In the genomic region with DNA sequence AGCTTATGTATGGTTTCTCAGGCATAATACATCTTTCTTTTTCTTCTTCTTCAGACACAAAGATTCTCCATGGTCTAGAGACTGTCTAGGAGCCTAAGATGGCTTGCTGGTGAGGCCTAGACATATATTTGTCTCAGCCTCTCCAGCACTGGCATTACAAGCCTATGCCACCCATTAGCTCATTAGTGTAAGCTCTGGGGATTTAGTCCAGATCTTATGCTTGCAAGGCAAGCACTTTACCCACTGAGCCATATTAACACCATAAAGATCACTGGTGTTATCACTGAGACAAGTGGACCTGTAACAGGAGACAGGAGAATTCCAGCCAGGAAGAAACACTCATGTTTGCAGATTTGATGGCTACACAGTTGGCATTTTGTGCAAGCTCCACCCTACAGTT, we compare ENCODE assay signal across 27 mouse cellular contexts.
DNase-seq lines count a peak whose midpoint lies in the region; ATAC-seq lines count a peak whose summit lies in the region.
"Had no signal": no experiment of that assay in that cellular context is flagged by ENCODE, and none has a peak within 500 bp of the region (broad histone marks: within the 10 kb centered on the region; RNA-seq: fewer than 3 reads in every experiment).

No protein-coding gene starts in this region.

- H3K27me3 ChIP-seq in forebrain, embryonic 15.5 days: no peaks in the 10 kb centered on the region
- no peaks in the 10 kb centered on the region for H3K27me3 ChIP-seq in forebrain, embryonic 14.5 days (replicated peaks; ENCODE audit: control insufficient read depth, insufficient read depth, low read length)
- H3K27me3 ChIP-seq: CH12.LX; embryonic facial prominence, embryonic 13.5 days; embryonic facial prominence, embryonic 15.5 days; forebrain, embryonic 12.5 days; Patski had no signal

- H3K4me3 ChIP-seq in forebrain, embryonic 15.5 days: no peak overlapping the region
- no peak overlapping the region for H3K4me3 ChIP-seq in forebrain, embryonic 14.5 days (ENCODE audit: low read depth, low read length)
- H3K4me3 ChIP-seq: embryonic facial prominence, embryonic 13.5 days; embryonic facial prominence, embryonic 15.5 days; erythroblast, embryonic 14.5 days; forebrain, embryonic 10.5 days; forebrain, embryonic 12.5 days had no signal

- DNase-seq in forebrain, embryonic 14.5 days (ENCODE audit: low spot score): no peak
- peak; percentile 52 for DNase-seq in heart, adult 11 months
- DNase-seq in heart, adult 8-10 months (ENCODE audit: low spot score): no peak
- DNase-seq in retina, embryonic 14.5 days (ENCODE audit: low spot score): peak; percentile 4
- peak; percentile 34 for DNase-seq in retina, postnatal 7 days (ENCODE audit: low read depth, low spot score)
- no peak for DNase-seq in left cerebral cortex, adult 18-20 months (ENCODE audit: low spot score in 2 of 2)
- DNase-seq: adrenal gland, postnatal 10 days; adrenal gland, postnatal 25 days; B cell, adult 2 months; cerebellum, adult 11 months; cerebellum, adult 18-20 months; cerebellum, adult 8-10 months; cerebellum, adult 9-11 months; cerebellum, postnatal 14 days; cerebellum, postnatal 36 days; embryo, embryonic 11 days had no signal

- no peak overlapping the region for H3K4me2 ChIP-seq in forebrain, embryonic 15.5 days (replicated peaks)
- no peak overlapping the region for H3K4me2 ChIP-seq in forebrain, embryonic 14.5 days (ENCODE audit: low read length)
- H3K4me2 ChIP-seq: embryonic facial prominence, embryonic 13.5 days; embryonic facial prominence, embryonic 15.5 days; forebrain, embryonic 12.5 days had no signal

- ATAC-seq in forebrain, embryonic 15.5 days (replicated peaks): no peak
- ATAC-seq in forebrain, embryonic 14.5 days: no peak
- ATAC-seq: activated CD4-positive, CD25-positive, alpha-beta regulatory T cell, adult 4 months; CD4-positive, CD25-positive, alpha-beta regulatory T cell, adult 4 months; Patski had no signal

- H3K9ac ChIP-seq in forebrain, embryonic 15.5 days (replicated peaks): no peak overlapping the region
- no peak overlapping the region for H3K9ac ChIP-seq in forebrain, embryonic 14.5 days (ENCODE audit: low read length)
- H3K9ac ChIP-seq: embryonic facial prominence, embryonic 13.5 days; embryonic facial prominence, embryonic 15.5 days; forebrain, embryonic 12.5 days had no signal

- no peaks in the 10 kb centered on the region for H3K9me3 ChIP-seq in forebrain, embryonic 15.5 days
- no peaks in the 10 kb centered on the region for H3K9me3 ChIP-seq in forebrain, embryonic 14.5 days (replicated peaks; ENCODE audit: control insufficient read depth, low read length)
- H3K9me3 ChIP-seq: embryonic facial prominence, embryonic 13.5 days; embryonic facial prominence, embryonic 15.5 days; forebrain, embryonic 10.5 days; forebrain, embryonic 12.5 days had no signal

- no peaks in the 10 kb centered on the region for H3K36me3 ChIP-seq in forebrain, embryonic 15.5 days
- H3K36me3 ChIP-seq in forebrain, embryonic 14.5 days (ENCODE audit: control insufficient read depth, insufficient read depth, low read length): no peaks in the 10 kb centered on the region
- H3K36me3 ChIP-seq: embryonic facial prominence, embryonic 13.5 days; embryonic facial prominence, embryonic 15.5 days; forebrain, embryonic 10.5 days; forebrain, embryonic 12.5 days; G1E had no signal

- peaks cover 28% of the 10 kb centered on the region for H3K4me1 ChIP-seq in forebrain, embryonic 15.5 days
- peaks cover 16% of the 10 kb centered on the region for H3K4me1 ChIP-seq in forebrain, embryonic 14.5 days (ENCODE audit: control insufficient read depth, insufficient read depth, low read length)
- H3K4me1 ChIP-seq: embryonic facial prominence, embryonic 15.5 days had no signal

- 0 out of 2 replicates have a peak overlapping the region, but pooled peaks have one; percentile 4 for H3K27ac ChIP-seq in forebrain, embryonic 15.5 days (replicated peaks)
- H3K27ac ChIP-seq in forebrain, embryonic 14.5 days (ENCODE audit: low read depth, low read length): no peak overlapping the region
- H3K27ac ChIP-seq: embryonic facial prominence, embryonic 13.5 days; embryonic facial prominence, embryonic 15.5 days; forebrain, embryonic 10.5 days; forebrain, embryonic 12.5 days had no signal

Comparison
In these comparisons a context has a peak if more than half of its experiments do, and no peak if none do; other contexts are left out.
1. DNase-seq: peak in heart, adult 11 months (single experiment), retina, embryonic 14.5 days (single experiment) and retina, postnatal 7 days (single experiment); none in forebrain, embryonic 14.5 days (single experiment), heart, adult 8-10 months (single experiment) and left cerebral cortex, adult 18-20 months (0 of 2).